Mouse (Mus musculus): ENCODE results near the gene Actn3. TPM values are rescaled to one million over a fixed set of nuclear protein-coding genes. Genes with fewer than 3 reads are reported as not detected.
A peak's percentile ranks its signal among the peaks of the same experiment; 100 is the strongest.

Actn3 gene
- polyA plus RNA-seq, 1 experiment from 2014 or later: 2.9 TPM

- Histone ChIP-seq H3K4me3 (replicated peaks; ENCODE audit: low read length) (no peak overlapping the region), H3K9ac (no peak overlapping the region), H3K4me2 (replicated peaks) (no peak overlapping the region), H3K36me3 (replicated peaks; ENCODE audit: control insufficient read depth, insufficient read depth) (peaks cover 65% of the 10 kb centered on the region), H3K27me3 (ENCODE audit: control insufficient read depth, insufficient read depth, low read length) (no peaks in the 10 kb centered on the region), H3K9me3 (ENCODE audit: control insufficient read depth, low read length) (no peaks in the 10 kb centered on the region), H3K27ac (no peak overlapping the region), H3K4me1 (replicated peaks; ENCODE audit: control insufficient read depth, insufficient read depth, low read length) (no peaks in the 10 kb centered on the region)
- DNase-seq (ENCODE audit: low spot score) (no peak), ATAC-seq (ENCODE audit: low FRiP score) (no peak)
- WGBS: 86% methylated on average over 9 of the region's 9 CpGs
These were observed 21.3 kb upstream of the Actn3 start for GRCm38 (mm10) chr19:4898972-4899371.

GRCm38 (mm10) chr19:4896780-4897520, 19.2 kb upstream of the Actn3 start:
- ATAC-seq (ENCODE audit: low FRiP score): no peak
- no peak for DNase-seq (ENCODE audit: low spot score)
- Histone ChIP-seq H3K4me2 (replicated peaks) (no peak overlapping the region), H3K4me3 (replicated peaks; ENCODE audit: low read length) (no peak overlapping the region), H3K27me3 (ENCODE audit: control insufficient read depth, insufficient read depth, low read length) (no peaks in the 10 kb centered on the region), H3K9me3 (ENCODE audit: control insufficient read depth, low read length) (no peaks in the 10 kb centered on the region), H3K27ac (no peak overlapping the region), H3K9ac (no peak overlapping the region), H3K36me3 (replicated peaks; ENCODE audit: control insufficient read depth, insufficient read depth) (peaks cover 64% of the 10 kb centered on the region), H3K4me1 (replicated peaks; ENCODE audit: control insufficient read depth, insufficient read depth, low read length) (no peaks in the 10 kb centered on the region)
- 48% methylated on average over 21 of the region's 21 CpGs for WGBS

GRCm38 (mm10) chr19:4891798-4892197, 14.1 kb upstream of the Actn3 start:
- DNase-seq (ENCODE audit: low spot score) (no peak), ATAC-seq (ENCODE audit: low FRiP score) (no peak)
- Histone ChIP-seq H3K27ac (no peak overlapping the region), H3K4me1 (replicated peaks; ENCODE audit: control insufficient read depth, insufficient read depth, low read length) (no peaks in the 10 kb centered on the region), H3K36me3 (replicated peaks; ENCODE audit: control insufficient read depth, insufficient read depth) (peaks cover 49% of the 10 kb centered on the region), H3K27me3 (ENCODE audit: control insufficient read depth, insufficient read depth, low read length) (no peaks in the 10 kb centered on the region), H3K9me3 (ENCODE audit: control insufficient read depth, low read length) (no peaks in the 10 kb centered on the region), H3K4me3 (replicated peaks; ENCODE audit: low read length) (no peak overlapping the region), H3K4me2 (replicated peaks) (no peak overlapping the region), H3K9ac (no peak overlapping the region)
- WGBS: 82% methylated on average over 3 of the region's 3 CpGs

- no peak overlapping the region for H3K4me2 ChIP-seq (replicated peaks)
- H3K27me3 ChIP-seq (ENCODE audit: control insufficient read depth, insufficient read depth, low read length): no peaks in the 10 kb centered on the region
- H3K4me1 ChIP-seq (replicated peaks; ENCODE audit: control insufficient read depth, insufficient read depth, low read length): no peaks in the 10 kb centered on the region
- no peak for DNase-seq (ENCODE audit: low spot score)
- ATAC-seq (ENCODE audit: low FRiP score): no peak
- no peak overlapping the region for H3K9ac ChIP-seq
- no peaks in the 10 kb centered on the region for H3K9me3 ChIP-seq (ENCODE audit: control insufficient read depth, low read length)
- H3K4me3 ChIP-seq (replicated peaks; ENCODE audit: low read length): no peak overlapping the region
- no peak overlapping the region for H3K27ac ChIP-seq
- H3K36me3 ChIP-seq (replicated peaks; ENCODE audit: control insufficient read depth, insufficient read depth): peaks cover 41% of the 10 kb centered on the region
- 88% methylated on average over 10 of the region's 10 CpGs for WGBS
These were observed 12.1 kb upstream of the Actn3 start for GRCm38 (mm10) chr19:4889791-4890190.

GRCm38 (mm10) chr19:4883961-4884360, 6.3 kb upstream of the Actn3 start:
- peaks cover 5% of the 10 kb centered on the region for H3K4me1 ChIP-seq (replicated peaks; ENCODE audit: control insufficient read depth, insufficient read depth, low read length)
- WGBS: 88% methylated on average over 4 of the region's 4 CpGs

GRCm38 (mm10) chr19:4879324-4879703, 1.6 kb upstream of the Actn3 start:
- peaks cover 14% of the 10 kb centered on the region for H3K4me1 ChIP-seq (replicated peaks; ENCODE audit: control insufficient read depth, insufficient read depth, low read length)
- no peak overlapping the region for H3K27ac ChIP-seq
- no peak for ATAC-seq (ENCODE audit: low FRiP score)
- peak overlapping the region; percentile 93 for H3K4me2 ChIP-seq (replicated peaks)
- no peaks in the 10 kb centered on the region for H3K9me3 ChIP-seq (ENCODE audit: control insufficient read depth, low read length)
- peaks cover 18% of the 10 kb centered on the region; the same call in 1 of the 2 replicates for H3K36me3 ChIP-seq (replicated peaks; ENCODE audit: control insufficient read depth, insufficient read depth)
- peak overlapping the region; percentile 93 for H3K4me3 ChIP-seq (replicated peaks; ENCODE audit: low read length)
- peak overlapping the region; percentile 91 for H3K9ac ChIP-seq
- 69% methylated on average over 10 of the region's 10 CpGs for WGBS
- no peaks in the 10 kb centered on the region for H3K27me3 ChIP-seq (ENCODE audit: control insufficient read depth, insufficient read depth, low read length)
- DNase-seq (ENCODE audit: low spot score): no peak

More at GRCm38 (mm10) chr19:4883961-4884360, 6.3 kb upstream of the Actn3 start:
- H3K9me3 ChIP-seq (ENCODE audit: control insufficient read depth, low read length): no peaks in the 10 kb centered on the region
- no peak overlapping the region for H3K9ac ChIP-seq
- ATAC-seq (ENCODE audit: low FRiP score): no peak
- no peaks in the 10 kb centered on the region for H3K27me3 ChIP-seq (ENCODE audit: control insufficient read depth, insufficient read depth, low read length)
- H3K4me2 ChIP-seq (replicated peaks): no peak overlapping the region
- no peak for DNase-seq (ENCODE audit: low spot score)
- no peak overlapping the region for H3K4me3 ChIP-seq (replicated peaks; ENCODE audit: low read length)
- no peak overlapping the region for H3K27ac ChIP-seq
- peaks cover 18% of the 10 kb centered on the region; the same call in 1 of the 2 replicates for H3K36me3 ChIP-seq (replicated peaks; ENCODE audit: control insufficient read depth, insufficient read depth)

- Histone ChIP-seq H3K4me2 (replicated peaks) (peak within 1 kb of the TSS; percentile 93), H3K36me3 (replicated peaks; ENCODE audit: control insufficient read depth, insufficient read depth) (peaks cover 13% of the 10 kb centered on the region; the same call in 1 of the 2 replicates), H3K27ac (peak within 1 kb of the TSS; percentile 67), H3K27me3 (ENCODE audit: control insufficient read depth, insufficient read depth, low read length) (no peaks in the 10 kb centered on the region), H3K9ac (peak within 1 kb of the TSS; percentile 91), H3K4me1 (replicated peaks; ENCODE audit: control insufficient read depth, insufficient read depth, low read length) (peaks cover 14% of the 10 kb centered on the region), H3K4me3 (replicated peaks; ENCODE audit: low read length) (peak within 1 kb of the TSS; percentile 93), H3K9me3 (ENCODE audit: control insufficient read depth, low read length) (no peaks in the 10 kb centered on the region)
- DNase-seq (ENCODE audit: low spot score) (peak; percentile 95), ATAC-seq (ENCODE audit: low FRiP score) (peak; percentile 98)
- WGBS: 2% methylated on average over 52 of the region's 52 CpGs
These were observed 955 bp upstream of the Actn3 start, which contains the start of gene Zdhhc24 for GRCm38 (mm10) chr19:4878405-4879323. TSS of gene Zdhhc24 (plus strand) at chr19:4878668.

- ATAC-seq (ENCODE audit: low FRiP score): no peak
- Histone ChIP-seq H3K4me2 (replicated peaks) (no peak overlapping the region), H3K9ac (no peak overlapping the region), H3K4me1 (replicated peaks; ENCODE audit: control insufficient read depth, insufficient read depth, low read length) (peaks cover 14% of the 10 kb centered on the region), H3K9me3 (ENCODE audit: control insufficient read depth, low read length) (no peaks in the 10 kb centered on the region), H3K27me3 (ENCODE audit: control insufficient read depth, insufficient read depth, low read length) (no peaks in the 10 kb centered on the region), H3K36me3 (replicated peaks; ENCODE audit: control insufficient read depth, insufficient read depth) (no peaks in the 10 kb centered on the region), H3K4me3 (replicated peaks; ENCODE audit: low read length) (no peak overlapping the region), H3K27ac (no peak overlapping the region)
- WGBS: 55% methylated on average over 3 of the region's 3 CpGs
- no peak for DNase-seq (ENCODE audit: low spot score)
These were observed 954 bp downstream of the Actn3 start for GRCm38 (mm10) chr19:4876755-4877154.

- 70% methylated on average over 3 of the region's 4 CpGs for WGBS
- ATAC-seq (ENCODE audit: low FRiP score): no peak
- peaks cover 14% of the 10 kb centered on the region for H3K4me1 ChIP-seq (replicated peaks; ENCODE audit: control insufficient read depth, insufficient read depth, low read length)
These were observed 1.5 kb downstream of the Actn3 start for GRCm38 (mm10) chr19:4876241-4876640.

More at GRCm38 (mm10) chr19:4876241-4876640, 1.5 kb downstream of the Actn3 start:
- Histone ChIP-seq H3K9me3 (ENCODE audit: control insufficient read depth, low read length) (no peaks in the 10 kb centered on the region), H3K36me3 (replicated peaks; ENCODE audit: control insufficient read depth, insufficient read depth) (no peaks in the 10 kb centered on the region), H3K27ac (no peak overlapping the region), H3K27me3 (ENCODE audit: control insufficient read depth, insufficient read depth, low read length) (no peaks in the 10 kb centered on the region), H3K4me3 (replicated peaks; ENCODE audit: low read length) (no peak overlapping the region), H3K4me2 (replicated peaks) (no peak overlapping the region), H3K9ac (no peak overlapping the region)
- no peak for DNase-seq (ENCODE audit: low spot score)

Data from hindbrain, embryonic 14.5 days (tissue).